Mouse (Mus musculus): ENCODE measurements around the gene Vps33a. TPM values are rescaled to one million over a fixed set of nuclear protein-coding genes. Genes with fewer than 3 reads are reported as not detected.

Vps33a gene
- polyA plus RNA-seq, 1 experiment, result 20.5 TPM

- H3K36me3 ChIP-seq (ENCODE audit: control insufficient read depth, insufficient read depth, low read length, poor library complexity, severe bottlenecking), result 0 out of 2 replicates have a peak, but pooled peaks cover 4% of the 10 kb centered on the region
Measured at GRCm38 (mm10) chr5:123533801-123534200, 39.0 kb downstream of the Vps33a start.

GRCm38 (mm10) chr5:123530056-123530455, 42.8 kb downstream of the Vps33a start:
- TF ChIP-seq CTCF (IDR thresholded peaks at IDR 0.05; ENCODE audit: low read depth, low read length), result no peak
- no peak for TF ChIP-seq POLR2A (IDR thresholded peaks at IDR 0.05; ENCODE audit: insufficient read depth, low read length)
- no peak for TF ChIP-seq EP300 (IDR thresholded peaks at IDR 0.05; ENCODE audit: insufficient read depth, low read depth, low read length)
- Histone ChIP-seq H3K4me1 (ENCODE audit: control insufficient read depth, insufficient read depth, low read length) (no peaks in the 10 kb centered on the region), H3K27me3 (ENCODE audit: control insufficient read depth, insufficient read depth, low read length, poor library complexity, severe bottlenecking) (no peaks in the 10 kb centered on the region), H3K9ac (ENCODE audit: low read depth, poor library complexity, severe bottlenecking) (no peak overlapping the region), H3K36me3 (ENCODE audit: control insufficient read depth, insufficient read depth, low read length, poor library complexity, severe bottlenecking) (0 out of 2 replicates have a peak, but pooled peaks cover 4% of the 10 kb centered on the region), H3K9me3 (replicated peaks; ENCODE audit: control insufficient read depth, insufficient read depth, low read length, poor library complexity, severe bottlenecking) (no peaks in the 10 kb centered on the region), H3K27ac (ENCODE audit: insufficient read depth, low read length) (no peak overlapping the region), H3K4me3 (ENCODE audit: low read depth, low read length) (no peak overlapping the region)

More at GRCm38 (mm10) chr5:123533801-123534200, 39.0 kb downstream of the Vps33a start:
- H3K27ac ChIP-seq (ENCODE audit: insufficient read depth, low read length), result no peak overlapping the region
- H3K4me1 ChIP-seq (ENCODE audit: control insufficient read depth, insufficient read depth, low read length), result no peaks in the 10 kb centered on the region
- no peaks in the 10 kb centered on the region for H3K27me3 ChIP-seq (ENCODE audit: control insufficient read depth, insufficient read depth, low read length, poor library complexity, severe bottlenecking)
- no peak overlapping the region for H3K9ac ChIP-seq (ENCODE audit: low read depth, poor library complexity, severe bottlenecking)
- no peaks in the 10 kb centered on the region for H3K9me3 ChIP-seq (replicated peaks; ENCODE audit: control insufficient read depth, insufficient read depth, low read length, poor library complexity, severe bottlenecking)
- TF ChIP-seq CTCF (IDR thresholded peaks at IDR 0.05; ENCODE audit: low read depth, low read length) (no peak), EP300 (IDR thresholded peaks at IDR 0.05; ENCODE audit: insufficient read depth, low read depth, low read length) (no peak)
- no peak overlapping the region for H3K4me3 ChIP-seq (ENCODE audit: low read depth, low read length)

GRCm38 (mm10) chr5:123528641-123529040, 44.2 kb downstream of the Vps33a start:
- Histone ChIP-seq H3K4me1 (ENCODE audit: control insufficient read depth, insufficient read depth, low read length) (no peaks in the 10 kb centered on the region), H3K4me3 (ENCODE audit: low read depth, low read length) (no peak overlapping the region), H3K27ac (ENCODE audit: insufficient read depth, low read length) (no peak overlapping the region), H3K27me3 (ENCODE audit: control insufficient read depth, insufficient read depth, low read length, poor library complexity, severe bottlenecking) (no peaks in the 10 kb centered on the region), H3K9ac (ENCODE audit: low read depth, poor library complexity, severe bottlenecking) (no peak overlapping the region), H3K36me3 (ENCODE audit: control insufficient read depth, insufficient read depth, low read length, poor library complexity, severe bottlenecking) (0 out of 2 replicates have a peak, but pooled peaks cover 2% of the 10 kb centered on the region), H3K9me3 (replicated peaks; ENCODE audit: control insufficient read depth, insufficient read depth, low read length, poor library complexity, severe bottlenecking) (no peaks in the 10 kb centered on the region)
- TF ChIP-seq EP300 (IDR thresholded peaks at IDR 0.05; ENCODE audit: insufficient read depth, low read depth, low read length) (no peak), CTCF (IDR thresholded peaks at IDR 0.05; ENCODE audit: low read depth, low read length) (no peak)

- Histone ChIP-seq H3K27me3 (ENCODE audit: control insufficient read depth, insufficient read depth, low read length, poor library complexity, severe bottlenecking) (no peaks in the 10 kb centered on the region), H3K4me1 (ENCODE audit: control insufficient read depth, insufficient read depth, low read length) (no peaks in the 10 kb centered on the region), H3K9ac (ENCODE audit: low read depth, poor library complexity, severe bottlenecking) (no peak overlapping the region), H3K36me3 (ENCODE audit: control insufficient read depth, insufficient read depth, low read length, poor library complexity, severe bottlenecking) (0 out of 2 replicates have a peak, but pooled peaks cover 2% of the 10 kb centered on the region), H3K27ac (ENCODE audit: insufficient read depth, low read length) (no peak overlapping the region), H3K4me3 (ENCODE audit: low read depth, low read length) (no peak overlapping the region), H3K9me3 (replicated peaks; ENCODE audit: control insufficient read depth, insufficient read depth, low read length, poor library complexity, severe bottlenecking) (no peaks in the 10 kb centered on the region)
- TF ChIP-seq CTCF (IDR thresholded peaks at IDR 0.05; ENCODE audit: low read depth, low read length) (no peak), POLR2A (IDR thresholded peaks at IDR 0.05; ENCODE audit: insufficient read depth, low read length) (no peak), EP300 (IDR thresholded peaks at IDR 0.05; ENCODE audit: insufficient read depth, low read depth, low read length) (no peak)
Measured at GRCm38 (mm10) chr5:123525916-123526495, 46.8 kb downstream of the Vps33a start.

GRCm38 (mm10) chr5:123525281-123525680, 47.6 kb downstream of the Vps33a start, which contains the start of gene Gm49027:
Gene Gm49027, minus strand, starts transcription at chr5:123525488.
- no peaks in the 10 kb centered on the region for H3K27me3 ChIP-seq (ENCODE audit: control insufficient read depth, insufficient read depth, low read length, poor library complexity, severe bottlenecking)
- peak within 1 kb of the TSS; percentile 88 for H3K4me3 ChIP-seq (ENCODE audit: low read depth, low read length)
- H3K36me3 ChIP-seq (ENCODE audit: control insufficient read depth, insufficient read depth, low read length, poor library complexity, severe bottlenecking), result no peaks in the 10 kb centered on the region
- H3K27ac ChIP-seq (ENCODE audit: insufficient read depth, low read length), result no peak within 1 kb of the TSS
- no peaks in the 10 kb centered on the region for H3K4me1 ChIP-seq (ENCODE audit: control insufficient read depth, insufficient read depth, low read length)
- no peak within 1 kb of the TSS for H3K9ac ChIP-seq (ENCODE audit: low read depth, poor library complexity, severe bottlenecking)
- H3K9me3 ChIP-seq (replicated peaks; ENCODE audit: control insufficient read depth, insufficient read depth, low read length, poor library complexity, severe bottlenecking), result no peaks in the 10 kb centered on the region
- TF ChIP-seq EP300 (IDR thresholded peaks at IDR 0.05; ENCODE audit: insufficient read depth, low read depth, low read length), result no peak
- no peak for TF ChIP-seq CTCF (IDR thresholded peaks at IDR 0.05; ENCODE audit: low read depth, low read length)
- no peak for TF ChIP-seq POLR2A (IDR thresholded peaks at IDR 0.05; ENCODE audit: insufficient read depth, low read length)

GRCm38 (mm10) chr5:123524393-123524750, 48.5 kb downstream of the Vps33a start:
- Histone ChIP-seq H3K9ac (ENCODE audit: low read depth, poor library complexity, severe bottlenecking) (no peak overlapping the region), H3K27ac (ENCODE audit: insufficient read depth, low read length) (no peak overlapping the region), H3K4me3 (ENCODE audit: low read depth, low read length) (peak overlapping the region; percentile 88), H3K9me3 (replicated peaks; ENCODE audit: control insufficient read depth, insufficient read depth, low read length, poor library complexity, severe bottlenecking) (no peaks in the 10 kb centered on the region), H3K27me3 (ENCODE audit: control insufficient read depth, insufficient read depth, low read length, poor library complexity, severe bottlenecking) (no peaks in the 10 kb centered on the region), H3K36me3 (ENCODE audit: control insufficient read depth, insufficient read depth, low read length, poor library complexity, severe bottlenecking) (peaks cover 4% of the 10 kb centered on the region), H3K4me1 (ENCODE audit: control insufficient read depth, insufficient read depth, low read length) (no peaks in the 10 kb centered on the region)
- TF ChIP-seq POLR2A (IDR thresholded peaks at IDR 0.05; ENCODE audit: insufficient read depth, low read length), result no peak
- no peak for TF ChIP-seq CTCF (IDR thresholded peaks at IDR 0.05; ENCODE audit: low read depth, low read length)
- TF ChIP-seq EP300 (IDR thresholded peaks at IDR 0.05; ENCODE audit: insufficient read depth, low read depth, low read length), result no peak
